Mouse (Mus musculus) testis, postnatal 10 days (tissue): ENCODE data around the gene Pex14.

Experiments
- DNase-seq: peaks from one replicate; pipeline ENCODE4 v3.0.0; 2021; ENCODE audit warnings: low spot score

The Pex14 gene

GRCm38 (mm10) chr4:148920610-148921009 lies 179.1 kb downstream of the Pex14 start:
- DNase-seq: no peak

GRCm38 (mm10) chr4:148918707-148919447 lies 180.8 kb downstream of the Pex14 start:
- no peak for DNase-seq

- no peak for DNase-seq
Measured at GRCm38 (mm10) chr4:148915849-148916248, 183.8 kb downstream of the Pex14 start.

- peak; percentile 68 for DNase-seq
Measured at GRCm38 (mm10) chr4:148914863-148915622, 184.6 kb downstream of the Pex14 start.

GRCm38 (mm10) chr4:148912826-148913590 lies 186.7 kb downstream of the Pex14 start:
- no peak for DNase-seq

- no peak for DNase-seq
Measured at GRCm38 (mm10) chr4:148912134-148912533, 187.5 kb downstream of the Pex14 start.
